Mouse (Mus musculus) liver, postnatal 0 days (tissue): ENCODE results near the gene Usp13. TPM values are rescaled to one million over a fixed set of nuclear protein-coding genes. Genes with fewer than 3 reads are reported as not detected.

ENCODE experiments used
- ATAC-seq: fragments of 200-750 bp; cut with Nextera tagmentation; 2 replicates; pipeline ENCODE4 v1.8.0; 2017; ENCODE audit warnings: mild to moderate bottlenecking, moderate library complexity
- DNase-seq: peaks from one replicate; pipeline ENCODE4 v3.0.0-alpha.2; 2016
- H3K27ac ChIP-seq: fragments of 300-500 bp; sonication (generic); 2 replicates; pipeline ENCODE4 v1.5.1; 2014; ENCODE audit warnings: antibody characterized with exemption, moderate library complexity, mild to moderate bottlenecking, low read depth
- H3K27me3 ChIP-seq: fragments of 300-500 bp; sonication (generic); 2 replicates; pipeline ENCODE4 v1.6.1; 2014; ENCODE audit warnings: low read length, control low read depth, mixed read lengths; ENCODE audit not compliant: insufficient read depth
- H3K36me3 ChIP-seq: fragments of 300-500 bp; sonication (generic); replicated peaks from 2 replicates; pipeline ENCODE4 v1.6.1; 2014; ENCODE audit warnings: mild to moderate bottlenecking, control low read depth, low read length, moderate library complexity, mixed read lengths; ENCODE audit not compliant: insufficient read depth
- H3K4me1 ChIP-seq: fragments of 300-500 bp; sonication (generic); 2 replicates; pipeline ENCODE4 v1.6.1; 2014; ENCODE audit warnings: antibody characterized with exemption, mild to moderate bottlenecking, control low read depth; ENCODE audit not compliant: insufficient read depth
- H3K4me2 ChIP-seq: fragments of 300-500 bp; sonication (generic); 2 replicates; pipeline ENCODE4 v1.6.1; 2014; ENCODE audit warnings: low read depth, mild to moderate bottlenecking, low read length, moderate library complexity, mixed read lengths
- H3K4me3 ChIP-seq: fragments of 300-500 bp; sonication (generic); 2 replicates; pipeline ENCODE4 v1.5.1; 2014; ENCODE audit warnings: low read depth, low read length
- H3K9ac ChIP-seq: fragments of 300-500 bp; sonication (generic); replicated peaks from 2 replicates; pipeline ENCODE4 v1.6.1; 2014; ENCODE audit warnings: mild to moderate bottlenecking, moderate library complexity
- H3K9me3 ChIP-seq: fragments of 300-500 bp; sonication (generic); 2 replicates; pipeline ENCODE4 v1.6.1; 2016; ENCODE audit warnings: mild to moderate bottlenecking, control low read depth, low read length, mixed read lengths
- CTCF ChIP-seq: sonication (generic); IDR thresholded peaks from 2 replicates; pipeline ENCODE4 v1.5.1; 2016; ENCODE audit warnings: antibody characterized with exemption, low read depth
- EP300 ChIP-seq: IDR thresholded peaks from 2 replicates; pipeline ENCODE4 v1.6.1; 2016; ENCODE audit warnings: antibody characterized with exemption, low read depth, mild to moderate bottlenecking
- WGBS: fragments of 180-500 bp; shearing (Covaris S2); extraction: QIAGEN DNeasy Blood & Tissue Kit; methylation state at CpG from one replicate; pipeline ENCODE4 v1.1.7; 2014; ENCODE audit not compliant: insufficient replicate concordance; 5-methylcytosine and 5-hydroxymethylcytosine counted together
- polyA plus RNA-seq: library from polyadenylated mRNA; unstranded; fragments of >200 nt; fragmentation: Nextera tagmentation; extraction: Ambion mirVana; gene quantifications from 2 replicates; pipeline ENCODE4 v1.2.1, GENCODE M21; 2015

Usp13 gene
- polyA plus RNA-seq, 1 experiment from 2014 or later, result 0.06 TPM

GRCm38 (mm10) chr3:32886386-32886785 is 69.0 kb downstream of the Usp13 start:
- ATAC-seq (no peak), DNase-seq (no peak)
- H3K4me3 ChIP-seq, result no peak overlapping the region
- no peaks in the 10 kb centered on the region for H3K4me1 ChIP-seq
- WGBS, result 77% methylated on average over 8 of the region's 8 CpGs
- H3K9ac ChIP-seq, result no peak overlapping the region
- no peaks in the 10 kb centered on the region for H3K9me3 ChIP-seq
- H3K4me2 ChIP-seq, result no peak overlapping the region
- no peak overlapping the region for H3K27ac ChIP-seq
- H3K27me3 ChIP-seq, result no peaks in the 10 kb centered on the region
- TF ChIP-seq EP300, result no peak
- no peak for TF ChIP-seq CTCF
- no peaks in the 10 kb centered on the region for H3K36me3 ChIP-seq

- WGBS, result 78% methylated on average over 5 of the region's 5 CpGs
- Histone ChIP-seq H3K36me3 (no peaks in the 10 kb centered on the region), H3K27ac (no peak overlapping the region), H3K4me2 (no peak overlapping the region), H3K4me3 (no peak overlapping the region), H3K9ac (no peak overlapping the region), H3K9me3 (no peaks in the 10 kb centered on the region), H3K27me3 (no peaks in the 10 kb centered on the region), H3K4me1 (no peaks in the 10 kb centered on the region)
- DNase-seq (no peak), ATAC-seq (no peak)
- TF ChIP-seq CTCF, result no peak
- TF ChIP-seq EP300, result no peak
Measured at GRCm38 (mm10) chr3:32888886-32889285, 71.5 kb downstream of the Usp13 start.

GRCm38 (mm10) chr3:32890174-32890573 is 72.8 kb downstream of the Usp13 start:
- no peak for TF ChIP-seq CTCF
- TF ChIP-seq EP300, result no peak
- Histone ChIP-seq H3K4me2 (no peak overlapping the region), H3K27me3 (no peaks in the 10 kb centered on the region), H3K4me3 (no peak overlapping the region), H3K4me1 (no peaks in the 10 kb centered on the region), H3K9me3 (no peaks in the 10 kb centered on the region), H3K9ac (no peak overlapping the region), H3K36me3 (no peaks in the 10 kb centered on the region), H3K27ac (no peak overlapping the region)
- DNase-seq (no peak), ATAC-seq (no peak)
- 69% methylated on average over 4 of the region's 4 CpGs for WGBS

GRCm38 (mm10) chr3:32903462-32903861 is 86.1 kb downstream of the Usp13 start:
- TF ChIP-seq EP300 (no peak), CTCF (no peak)
- Histone ChIP-seq H3K9me3 (no peaks in the 10 kb centered on the region), H3K4me3 (no peak overlapping the region), H3K36me3 (no peaks in the 10 kb centered on the region), H3K9ac (no peak overlapping the region), H3K4me2 (no peak overlapping the region), H3K27ac (no peak overlapping the region), H3K4me1 (no peaks in the 10 kb centered on the region), H3K27me3 (no peaks in the 10 kb centered on the region)
- no peak for ATAC-seq
- 53% methylated on average over 4 of the region's 4 CpGs for WGBS
- DNase-seq, result no peak

GRCm38 (mm10) chr3:32904599-32904998 is 87.3 kb downstream of the Usp13 start:
- H3K27ac ChIP-seq, result no peak overlapping the region
- no peaks in the 10 kb centered on the region for H3K27me3 ChIP-seq
- no peak for ATAC-seq
- no peaks in the 10 kb centered on the region for H3K9me3 ChIP-seq
- no peaks in the 10 kb centered on the region for H3K36me3 ChIP-seq
- no peak overlapping the region for H3K4me2 ChIP-seq
- no peak overlapping the region for H3K9ac ChIP-seq
- TF ChIP-seq EP300, result no peak
- TF ChIP-seq CTCF, result no peak
- WGBS, result 77% methylated on average over 1 of the region's 1 CpGs
- no peak overlapping the region for H3K4me3 ChIP-seq
- no peaks in the 10 kb centered on the region for H3K4me1 ChIP-seq
- DNase-seq, result no peak

GRCm38 (mm10) chr3:32905850-32906779 is 88.8 kb downstream of the Usp13 start:
- 78% methylated on average over 8 of the region's 8 CpGs for WGBS
- Histone ChIP-seq H3K4me3 (no peak overlapping the region), H3K9ac (no peak overlapping the region), H3K9me3 (no peaks in the 10 kb centered on the region), H3K4me2 (no peak overlapping the region), H3K4me1 (no peaks in the 10 kb centered on the region), H3K27ac (no peak overlapping the region), H3K27me3 (no peaks in the 10 kb centered on the region), H3K36me3 (no peaks in the 10 kb centered on the region)
- DNase-seq, result no peak
- no peak for ATAC-seq
- TF ChIP-seq EP300, result no peak
- TF ChIP-seq CTCF, result no peak
